Mouse (Mus musculus) 3134 (cell line): ENCODE results near the gene Clk2.
"Not testable (repeated sequence)": the region's sequence is repeated elsewhere in the genome, so short reads cannot be mapped to it uniquely, and the experiment has no call there.

Experiments used
- DNase-seq: peaks from one replicate; pipeline ENCODE4 v3.0.0-alpha.2; 2011; ENCODE audit warnings: low spot score; ENCODE audit not compliant: insufficient read length; ENCODE audit errors: extremely low read depth

Gene Clk2

GRCm38 (mm10) chr3:89159616-89160344, 4.8 kb upstream of the Clk2 start, which contains the start of gene Hcn3:
Hcn3 (minus strand) TSS chr3:89160196.
- no peak for DNase-seq

- not testable (repeated sequence) for DNase-seq
Measured at GRCm38 (mm10) chr3:89161207-89161606, 3.4 kb upstream of the Clk2 start.

- DNase-seq: no peak
Measured at GRCm38 (mm10) chr3:89161786-89162185, 2.8 kb upstream of the Clk2 start.

DNA sequence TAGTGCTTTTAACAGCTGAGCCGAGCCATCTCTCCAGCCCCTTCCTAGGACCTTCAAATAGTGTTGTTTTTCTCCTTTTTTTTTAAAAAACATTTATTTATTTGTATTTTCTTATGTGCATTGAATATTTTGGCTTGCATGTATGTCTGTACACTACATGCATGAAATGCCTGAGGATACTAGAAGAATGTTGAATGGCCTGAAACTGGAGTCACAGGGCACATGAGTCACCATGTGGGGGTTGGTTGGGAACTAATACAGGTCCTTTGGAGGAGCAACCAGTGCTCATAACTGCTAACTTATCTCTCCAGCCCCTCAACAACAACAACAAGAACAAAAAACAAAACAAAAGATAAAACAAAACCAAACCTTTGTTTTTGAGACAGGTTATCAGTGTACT, 1.5 kb upstream of the Clk2 start:
- peak; percentile 56 for DNase-seq

GRCm38 (mm10) chr3:89163643-89164245, 851 bp upstream of the Clk2 start:
- DNase-seq: no peak

DNA sequence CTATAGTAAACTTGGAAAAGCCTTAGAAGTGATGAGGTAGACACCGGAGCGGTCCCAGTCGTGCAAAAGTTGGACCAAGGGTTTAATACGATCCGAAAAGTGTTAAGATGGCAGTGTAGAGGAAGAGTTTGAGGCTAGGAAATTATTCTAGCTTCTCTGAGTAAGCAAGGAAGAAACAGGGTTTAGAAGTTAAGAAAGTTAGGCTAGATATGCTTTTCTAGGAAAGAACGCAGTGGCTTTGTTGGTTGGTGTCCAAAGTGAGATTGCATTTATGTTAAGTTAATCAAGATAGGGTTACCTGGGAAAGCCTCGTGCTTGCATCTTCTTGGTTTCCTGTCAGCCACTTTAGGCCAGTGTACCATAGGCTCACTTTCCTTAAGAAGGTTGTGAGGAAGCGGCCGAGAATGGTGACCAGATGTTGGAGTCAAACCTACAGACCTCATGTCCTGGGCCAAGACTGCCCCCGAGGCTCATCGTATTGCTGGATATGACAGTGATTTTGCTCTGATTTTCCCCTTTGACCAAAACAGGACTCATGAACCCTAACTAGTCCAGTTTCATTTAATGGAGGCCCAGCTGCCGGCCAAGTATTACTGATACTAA, 774 bp downstream of the Clk2 start:
- no peak for DNase-seq

GRCm38 (mm10) chr3:89166945-89167344, 2.4 kb downstream of the Clk2 start:
- DNase-seq: no peak

DNA sequence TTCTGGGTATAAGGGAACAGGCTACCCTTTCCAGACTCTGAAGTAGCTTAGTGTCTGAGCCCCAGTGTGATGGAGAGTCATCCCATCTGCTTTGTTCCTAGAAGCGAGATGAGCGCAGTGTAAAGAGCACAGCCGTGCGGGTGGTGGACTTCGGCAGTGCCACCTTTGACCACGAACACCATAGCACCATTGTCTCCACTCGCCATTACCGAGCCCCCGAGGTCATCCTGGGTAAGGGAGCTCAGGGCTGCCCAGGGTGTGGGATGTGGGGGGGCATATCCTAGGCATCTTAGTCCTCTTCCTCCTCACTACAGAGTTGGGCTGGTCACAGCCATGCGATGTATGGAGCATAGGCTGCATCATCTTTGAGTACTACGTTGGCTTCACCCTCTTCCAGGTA, 10.2 kb downstream of the Clk2 start:
- DNase-seq: no peak

- DNase-seq: no peak
Measured at GRCm38 (mm10) chr3:89175544-89175943, 10.9 kb downstream of the Clk2 start.

- no peak for DNase-seq
Measured at GRCm38 (mm10) chr3:89176421-89176820, 11.8 kb downstream of the Clk2 start.

DNA sequence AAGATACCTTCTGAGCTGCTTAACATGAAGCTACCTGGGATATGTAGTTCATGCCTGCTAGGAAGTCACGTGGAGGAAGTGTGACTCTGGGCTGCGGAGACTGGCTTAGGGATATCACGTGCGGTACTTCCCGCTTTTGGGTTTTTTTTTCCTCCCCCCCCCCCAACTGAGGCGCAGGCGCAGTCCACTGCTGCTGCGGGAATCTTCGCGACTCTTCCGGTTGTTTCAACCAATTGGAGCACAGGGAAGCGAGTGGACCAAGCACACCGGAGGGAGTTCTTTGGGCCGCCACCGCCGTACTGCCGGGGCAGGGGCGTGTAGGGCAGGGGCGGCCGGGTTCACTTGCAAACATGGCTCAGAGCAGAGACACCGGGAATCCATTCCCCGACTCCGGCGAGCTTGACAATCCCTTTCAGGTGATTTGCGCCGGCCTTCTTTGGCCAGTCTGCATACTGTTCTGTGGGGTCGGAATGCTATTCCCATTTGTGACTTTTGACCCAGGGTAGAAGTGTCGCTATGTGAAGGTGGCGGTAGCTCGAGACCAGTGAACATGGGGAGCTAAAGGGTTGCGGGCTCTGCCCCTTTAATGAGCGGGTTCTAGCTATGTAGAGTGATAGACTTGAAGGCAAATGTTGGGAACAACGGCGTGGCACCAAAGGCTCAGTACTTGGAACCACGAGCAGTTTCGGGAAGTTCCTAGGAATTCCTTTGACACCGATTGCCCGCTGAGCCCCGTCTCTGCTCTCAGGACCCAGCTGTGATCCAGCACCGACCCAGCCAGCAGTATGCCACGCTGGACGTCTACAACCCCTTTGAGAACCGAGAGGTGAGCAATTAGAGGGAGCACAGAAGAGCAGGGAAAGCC, 12.9 kb downstream of the Clk2 start, which contains the start of gene Scamp3:
Gene Scamp3, plus strand, starts transcription at position 232 of the 865 bp plus-strand sequence.
- DNase-seq: peak; percentile 96

- no peak for DNase-seq
Measured at GRCm38 (mm10) chr3:89178107-89178385, 13.5 kb downstream of the Clk2 start.

GRCm38 (mm10) chr3:89179056-89179455, 14.5 kb downstream of the Clk2 start:
- no peak for DNase-seq

DNA sequence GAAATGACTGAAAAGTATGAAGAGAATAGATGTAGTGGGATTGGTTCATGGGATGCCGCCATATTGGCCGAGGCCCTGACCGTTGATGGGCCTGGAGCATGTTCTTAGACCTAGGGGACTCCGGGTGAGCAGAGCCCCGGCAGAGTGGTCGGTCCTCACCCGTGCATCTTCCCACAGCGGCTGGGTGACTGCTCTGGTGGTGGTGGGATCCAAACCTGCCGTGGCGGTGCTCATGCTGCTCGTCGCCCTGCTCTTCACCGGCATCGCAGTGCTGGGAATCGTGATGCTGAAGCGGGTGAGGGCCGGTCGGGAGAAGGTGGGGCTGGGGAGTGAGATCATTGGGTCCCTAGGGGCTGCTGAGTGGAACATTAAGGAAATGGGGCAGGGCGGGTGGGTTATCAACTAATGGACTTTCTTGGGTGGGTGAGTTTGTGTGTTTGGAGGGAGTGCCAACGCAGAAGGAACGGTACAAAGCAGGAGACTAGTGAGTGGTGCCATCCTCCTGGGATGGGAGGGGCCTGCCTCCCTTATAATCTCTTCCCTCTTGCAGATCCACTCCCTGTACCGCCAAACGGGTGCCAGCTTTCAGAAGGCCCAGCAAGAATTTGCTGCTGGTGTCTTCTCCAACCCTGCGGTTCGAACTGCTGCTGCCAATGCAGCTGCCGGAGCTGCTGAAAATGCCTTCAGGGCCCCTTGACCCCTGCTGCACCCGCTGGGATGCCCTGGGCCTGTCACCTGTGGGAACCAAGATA, 17.3 kb downstream of the Clk2 start:
- DNase-seq: no peak

- DNase-seq: no peak
Measured at GRCm38 (mm10) chr3:89182531-89183057, 18.0 kb downstream of the Clk2 start.

GRCm38 (mm10) chr3:89183058-89183958, 18.7 kb downstream of the Clk2 start, which contains the start of gene Fam189b:
Fam189b (plus strand) TSS chr3:89183143.
- no peak for DNase-seq

DNA sequence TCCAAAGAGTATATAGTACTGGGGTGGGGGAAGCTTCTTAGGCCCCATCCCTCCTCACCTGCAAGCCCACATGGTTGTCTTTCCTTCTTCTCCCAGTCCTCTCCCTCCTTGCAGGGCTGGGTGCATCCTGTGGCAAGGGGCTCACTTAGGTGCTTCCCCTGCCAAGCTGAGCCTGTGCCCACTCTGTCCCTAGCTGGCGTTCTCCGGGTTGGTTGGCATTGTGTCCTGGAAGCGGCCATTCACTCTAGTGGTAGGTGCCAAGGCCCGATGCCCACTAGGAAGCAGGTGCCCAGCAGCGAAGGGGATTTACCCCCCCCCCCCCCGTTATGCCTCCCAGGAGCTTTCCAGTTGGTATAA, 19.3 kb downstream of the Clk2 start:
- no peak for DNase-seq

DNA sequence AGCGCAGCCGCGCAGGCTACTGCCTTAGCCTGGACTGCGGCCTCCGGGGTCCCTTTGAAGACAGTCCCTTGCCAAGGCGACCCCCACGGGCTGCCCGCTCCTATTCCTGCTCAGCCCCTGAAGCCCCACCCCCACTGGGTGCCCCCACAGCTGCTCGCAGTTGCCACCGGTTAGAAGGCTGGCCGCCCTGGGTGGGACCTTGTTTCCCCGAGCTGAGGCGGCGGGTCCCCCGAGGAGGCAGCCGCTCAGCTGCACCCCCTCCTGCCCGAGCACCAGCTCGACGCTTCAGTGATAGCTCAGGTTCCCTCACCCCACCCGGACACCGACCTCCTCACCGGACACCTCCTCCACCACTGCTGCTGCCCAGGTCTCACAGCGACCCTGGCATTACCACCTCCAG, 22.6 kb downstream of the Clk2 start:
- DNase-seq: no peak
